Mouse (Mus musculus) stomach, embryonic 14.5 days (tissue): ENCODE measurements around the gene Efcab2. TPM values are rescaled to one million over a fixed set of nuclear protein-coding genes. Genes with fewer than 3 reads are reported as not detected.
A peak's percentile ranks its signal among the peaks of the same experiment; 100 is the strongest.

Experiments
- ATAC-seq: fragments of 200-750 bp; cut with Nextera tagmentation; 2 replicates; pipeline ENCODE4 v1.8.0; 2017; ENCODE audit warnings: low read depth, moderate TSS enrichment; ENCODE audit not compliant: insufficient number of reproducible peaks, insufficient read depth, low FRiP score
- H3K27ac ChIP-seq: fragments of 300-500 bp; sonication (generic); 2 replicates; pipeline ENCODE4 v1.5.1; 2014; ENCODE audit warnings: mild to moderate bottlenecking, low read length, moderate library complexity, mixed read lengths
- H3K27me3 ChIP-seq: fragments of 300-500 bp; sonication (generic); 2 replicates; pipeline ENCODE4 v1.6.1; 2014; ENCODE audit warnings: low read length, control low read depth, mixed read lengths; ENCODE audit not compliant: control insufficient read depth, insufficient read depth
- H3K36me3 ChIP-seq: fragments of 300-500 bp; sonication (generic); 2 replicates; pipeline ENCODE4 v1.6.1; 2014; ENCODE audit warnings: mild to moderate bottlenecking, control low read depth, low read length, moderate library complexity, mixed read lengths; ENCODE audit not compliant: control insufficient read depth, insufficient read depth
- H3K4me1 ChIP-seq: fragments of 300-500 bp; sonication (generic); 2 replicates; pipeline ENCODE4 v1.6.1; 2014; ENCODE audit warnings: low read length, control low read depth, mixed read lengths; ENCODE audit not compliant: control insufficient read depth, insufficient read depth
- H3K4me2 ChIP-seq: fragments of 300-500 bp; sonication (generic); replicated peaks from 2 replicates; pipeline ENCODE4 v1.6.1; 2014; ENCODE audit warnings: low read depth, low read length, control low read depth
- H3K4me3 ChIP-seq: fragments of 300-500 bp; sonication (generic); 2 replicates; pipeline ENCODE4 v1.5.1; 2014; ENCODE audit warnings: low read depth, low read length, control low read depth
- H3K9ac ChIP-seq: fragments of 300-500 bp; sonication (generic); replicated peaks from 2 replicates; pipeline ENCODE4 v1.6.1; 2014; ENCODE audit warnings: low read depth, mild to moderate bottlenecking, control low read depth, low read length, moderate library complexity, mixed read lengths
- H3K9me3 ChIP-seq: fragments of 300-500 bp; sonication (generic); 2 replicates; pipeline ENCODE4 v1.6.1; 2016; ENCODE audit warnings: low read depth, low read length, control low read depth; ENCODE audit not compliant: control insufficient read depth
- WGBS: fragments of 180-500 bp; shearing (Covaris S2); extraction: QIAGEN DNeasy Blood & Tissue Kit; methylation state at CpG from one replicate; pipeline ENCODE4 v1.1.7; 2014; 5-methylcytosine and 5-hydroxymethylcytosine counted together
- polyA plus RNA-seq: library from polyadenylated mRNA; unstranded; fragments of >200 nt; fragmentation: Nextera tagmentation; extraction: Ambion mirVana; gene quantifications from 2 replicates; pipeline ENCODE4 v1.2.1, GENCODE M21; 2014

Efcab2 gene
- polyA plus RNA-seq, 1 experiment from 2014 or later: 7.1 TPM

GRCm38 (mm10) chr1:178392970-178393369 is 12.9 kb upstream of the Efcab2 start:
- H3K27ac ChIP-seq: no peak overlapping the region
- H3K9me3 ChIP-seq: no peaks in the 10 kb centered on the region
- no peak overlapping the region for H3K4me3 ChIP-seq
- H3K4me2 ChIP-seq: no peak overlapping the region
- H3K4me1 ChIP-seq: no peaks in the 10 kb centered on the region
- no peak for ATAC-seq
- 76% methylated on average over 5 of the region's 5 CpGs for WGBS
- H3K27me3 ChIP-seq: no peaks in the 10 kb centered on the region
- no peak overlapping the region for H3K9ac ChIP-seq
- H3K36me3 ChIP-seq: no peaks in the 10 kb centered on the region

- H3K4me3 ChIP-seq: no peak overlapping the region
- H3K4me1 ChIP-seq: no peaks in the 10 kb centered on the region
- H3K27me3 ChIP-seq: no peaks in the 10 kb centered on the region
- no peak overlapping the region for H3K27ac ChIP-seq
- H3K36me3 ChIP-seq: no peaks in the 10 kb centered on the region
- H3K4me2 ChIP-seq: no peak overlapping the region
- no peak for ATAC-seq
- no peak overlapping the region for H3K9ac ChIP-seq
- 80% methylated on average over 6 of the region's 6 CpGs for WGBS
- no peaks in the 10 kb centered on the region for H3K9me3 ChIP-seq
Observed at GRCm38 (mm10) chr1:178395091-178395490, 10.8 kb upstream of the Efcab2 start.

- peak; percentile 46; the same call in 1 of the 2 replicates for ATAC-seq
- Histone ChIP-seq H3K4me2 (no peak overlapping the region), H3K9me3 (no peaks in the 10 kb centered on the region), H3K9ac (no peak overlapping the region), H3K36me3 (no peaks in the 10 kb centered on the region), H3K27ac (no peak overlapping the region), H3K27me3 (no peaks in the 10 kb centered on the region), H3K4me1 (no peaks in the 10 kb centered on the region), H3K4me3 (no peak overlapping the region)
- 52% methylated on average over 4 of the region's 4 CpGs for whole genome bisulfite sequencing
Observed at GRCm38 (mm10) chr1:178396383-178396782, 9.5 kb upstream of the Efcab2 start.

- Histone ChIP-seq H3K4me3 (no peak overlapping the region), H3K4me1 (no peaks in the 10 kb centered on the region), H3K4me2 (no peak overlapping the region), H3K9ac (no peak overlapping the region), H3K27me3 (no peaks in the 10 kb centered on the region), H3K27ac (no peak overlapping the region), H3K36me3 (no peaks in the 10 kb centered on the region), H3K9me3 (no peaks in the 10 kb centered on the region)
- no peak for ATAC-seq
- WGBS: 91% methylated on average over 6 of the region's 6 CpGs
Observed at GRCm38 (mm10) chr1:178399879-178400278, 6.0 kb upstream of the Efcab2 start.

GRCm38 (mm10) chr1:178400652-178401051 is 5.2 kb upstream of the Efcab2 start:
- H3K36me3 ChIP-seq: no peaks in the 10 kb centered on the region
- H3K4me1 ChIP-seq: no peaks in the 10 kb centered on the region
- WGBS: 43% methylated on average over 7 of the region's 7 CpGs
- H3K4me2 ChIP-seq: no peak overlapping the region
- no peak overlapping the region for H3K9ac ChIP-seq
- no peaks in the 10 kb centered on the region for H3K27me3 ChIP-seq
- H3K9me3 ChIP-seq: no peaks in the 10 kb centered on the region
- no peak overlapping the region for H3K4me3 ChIP-seq
- ATAC-seq: no peak
- H3K27ac ChIP-seq: 0 out of 2 replicates have a peak overlapping the region, but pooled peaks have one; percentile 33

GRCm38 (mm10) chr1:178401960-178402359 is 3.9 kb upstream of the Efcab2 start:
- Histone ChIP-seq H3K4me1 (no peaks in the 10 kb centered on the region), H3K27ac (no peak overlapping the region), H3K9ac (no peak overlapping the region), H3K36me3 (no peaks in the 10 kb centered on the region), H3K27me3 (no peaks in the 10 kb centered on the region), H3K4me3 (no peak overlapping the region), H3K9me3 (no peaks in the 10 kb centered on the region), H3K4me2 (no peak overlapping the region)
- WGBS: 87% methylated on average over 6 of the region's 6 CpGs
- no peak for ATAC-seq

GRCm38 (mm10) chr1:178405445-178405911 is 407 bp upstream of the Efcab2 start:
- Histone ChIP-seq H3K36me3 (no peaks in the 10 kb centered on the region), H3K4me2 (peak overlapping the region; percentile 61), H3K4me1 (no peaks in the 10 kb centered on the region), H3K9me3 (no peaks in the 10 kb centered on the region), H3K27ac (peak overlapping the region; percentile 100), H3K9ac (peak overlapping the region; percentile 98), H3K27me3 (no peaks in the 10 kb centered on the region), H3K4me3 (peak overlapping the region; percentile 71)
- ATAC-seq: peak; percentile 85
- WGBS: under 1% methylated on average over 23 of the region's 23 CpGs

- ATAC-seq: no peak
- no peaks in the 10 kb centered on the region for H3K27me3 ChIP-seq
- peak overlapping the region; percentile 98 for H3K9ac ChIP-seq
- H3K4me1 ChIP-seq: no peaks in the 10 kb centered on the region
- H3K4me3 ChIP-seq: peak overlapping the region; percentile 71
- peak overlapping the region; percentile 100 for H3K27ac ChIP-seq
- H3K4me2 ChIP-seq: peak overlapping the region; percentile 61
- WGBS: 60% methylated on average over 12 of the region's 12 CpGs
- H3K9me3 ChIP-seq: no peaks in the 10 kb centered on the region
- H3K36me3 ChIP-seq: no peaks in the 10 kb centered on the region
Observed at GRCm38 (mm10) chr1:178406765-178407645, 1.1 kb downstream of the Efcab2 start.
